Mouse (Mus musculus): ENCODE data around the gene Spon1.
A peak's percentile ranks its signal among the peaks of the same experiment; 100 is the strongest.

Spon1 gene

DNA sequence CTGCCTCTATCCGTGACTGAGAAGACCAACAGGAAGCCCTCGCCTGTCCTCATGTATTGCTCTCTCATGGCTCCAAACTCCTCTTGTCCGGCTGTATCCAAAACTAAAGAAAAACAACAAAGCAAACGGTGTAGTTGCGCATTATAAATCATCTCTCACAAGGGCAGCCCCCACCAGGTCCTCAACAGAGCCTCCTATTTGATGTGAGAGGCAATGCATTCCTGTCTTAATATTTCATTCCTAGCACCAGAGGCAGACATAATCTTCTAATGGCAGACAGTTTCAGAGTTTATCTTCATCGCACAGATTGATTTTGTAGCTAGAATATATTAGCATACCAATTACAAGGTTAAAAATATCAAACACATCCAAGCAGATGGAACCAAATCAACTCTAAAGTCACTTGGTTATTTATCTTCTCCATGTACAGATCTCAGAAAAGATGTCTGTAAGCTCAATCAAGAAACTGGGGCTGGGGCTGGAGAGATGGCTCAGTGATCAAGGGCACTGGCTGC lies 293.2 kb downstream of the Spon1 start:
- DNase-seq (ENCODE audit: low spot score in 2 of 2) = no peak

DNA sequence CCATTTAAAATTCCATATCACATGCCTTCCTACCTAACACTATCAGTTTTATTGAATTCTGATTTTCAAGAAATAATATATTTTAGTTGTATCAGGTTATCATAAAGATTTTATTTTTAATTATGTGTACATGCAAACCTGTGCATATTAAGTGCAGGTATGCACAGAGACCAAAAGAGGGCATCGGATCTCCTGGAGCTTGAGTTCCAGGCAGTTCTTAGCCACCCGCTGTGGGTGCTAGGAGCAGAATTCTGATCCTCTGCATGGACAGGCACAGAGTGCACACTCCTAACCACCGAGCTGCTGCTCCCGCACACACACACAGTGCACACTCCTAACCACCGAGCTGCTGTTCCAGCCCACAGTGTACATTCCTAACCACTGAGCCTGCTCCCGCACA lies 294.6 kb downstream of the Spon1 start:
- no peak for DNase-seq (ENCODE audit: low spot score in 2 of 2)

DNA sequence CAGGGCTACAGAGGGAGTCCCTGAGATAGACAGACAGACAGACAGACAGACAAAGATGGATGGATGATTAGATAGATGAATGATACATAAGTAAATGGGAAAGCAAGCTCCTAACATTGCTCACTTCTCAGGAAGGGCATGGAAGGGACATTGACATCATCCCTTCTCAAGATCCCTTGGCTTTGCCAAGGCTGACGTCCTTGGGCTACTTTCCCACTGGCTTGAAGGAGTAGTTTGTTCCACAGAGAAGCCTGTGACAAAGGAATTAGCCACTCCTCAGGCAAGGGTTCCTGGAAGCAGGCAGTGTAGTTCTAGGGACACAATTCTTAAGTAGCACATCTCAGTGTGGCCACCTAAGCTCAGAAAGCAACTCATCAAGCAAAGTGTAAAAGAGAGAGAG lies 296.7 kb downstream of the Spon1 start:
- no peak for DNase-seq (ENCODE audit: low spot score in 2 of 2)

DNA sequence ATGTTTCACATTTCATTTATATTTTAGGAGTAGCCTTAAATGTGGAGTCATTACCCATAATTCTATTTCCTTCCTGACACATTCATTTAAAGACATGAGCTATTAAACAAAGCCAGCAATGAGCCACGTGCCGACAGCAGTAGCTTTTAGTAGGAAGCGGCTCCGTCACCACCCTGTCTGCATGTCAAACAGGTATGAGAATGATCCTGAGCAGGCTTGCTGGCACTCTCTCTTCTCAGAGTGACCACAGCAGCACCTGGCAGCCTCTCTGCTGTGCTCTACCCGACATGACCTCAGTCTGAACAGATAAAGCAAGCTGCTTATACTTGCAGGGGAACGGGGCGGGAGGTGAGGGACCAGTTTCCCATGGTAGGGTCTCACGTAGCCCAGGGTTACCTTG lies 297.7 kb downstream of the Spon1 start:
- DNase-seq (ENCODE audit: low spot score in 2 of 2) = no peak

DNA sequence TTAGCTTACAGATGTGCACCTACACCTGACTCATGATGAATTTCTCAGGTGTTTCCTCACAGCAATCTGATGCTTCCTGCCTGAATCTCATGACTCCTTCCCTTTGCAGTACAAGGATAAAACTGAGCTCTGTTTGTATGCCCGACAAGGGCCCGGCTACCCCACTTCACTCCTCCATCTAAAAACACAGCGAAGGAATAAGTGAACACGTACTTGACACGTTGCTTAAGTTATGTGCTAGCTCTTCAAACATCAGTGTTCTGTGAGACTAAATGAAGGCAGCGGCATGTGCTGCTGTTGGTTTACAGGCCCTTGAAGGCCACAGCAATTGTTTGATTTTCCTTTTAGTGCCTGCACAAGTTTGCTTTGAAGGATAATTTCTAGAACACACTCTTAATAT lies 298.2 kb downstream of the Spon1 start:
- DNase-seq (ENCODE audit: low spot score in 2 of 2) = no peak

DNA sequence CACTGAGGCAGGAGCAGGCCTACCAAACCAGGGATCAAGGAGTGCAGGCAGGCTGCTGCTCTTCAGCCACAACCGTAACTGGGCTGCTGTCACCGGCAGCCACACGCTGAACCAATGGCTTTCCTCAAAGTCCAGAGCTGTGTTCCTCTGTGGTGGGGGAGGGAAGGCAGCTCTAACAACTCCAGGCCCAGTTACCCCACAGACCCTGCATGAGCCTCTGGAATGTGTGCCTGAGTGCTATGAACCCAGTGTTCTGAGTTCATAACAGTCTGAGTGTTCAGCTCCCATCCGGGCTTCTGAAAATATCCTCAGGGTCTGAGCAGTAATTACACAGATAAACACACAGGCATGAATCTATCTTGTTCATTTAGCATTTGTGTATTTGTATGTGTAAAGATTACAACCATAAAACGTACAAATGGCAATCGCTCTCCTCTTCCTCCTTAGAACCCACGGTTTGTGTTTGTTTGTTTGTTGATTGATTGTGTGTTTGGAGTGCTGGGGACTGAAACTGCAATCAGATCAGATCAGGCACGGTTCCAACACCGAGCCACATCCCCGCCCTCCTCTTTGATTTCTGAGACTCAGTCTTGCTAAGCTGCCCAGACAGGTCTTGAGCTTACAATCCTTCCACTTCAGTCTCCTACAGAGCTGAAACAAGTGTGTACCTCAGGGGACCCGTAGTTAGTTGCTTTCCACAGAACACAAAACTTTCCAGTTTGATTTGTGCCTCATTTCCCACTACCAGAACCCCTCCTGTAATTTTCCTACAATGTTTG lies 299.8 kb downstream of the Spon1 start:
- DNase-seq (ENCODE audit: low spot score in 2 of 2) = no peak

DNA sequence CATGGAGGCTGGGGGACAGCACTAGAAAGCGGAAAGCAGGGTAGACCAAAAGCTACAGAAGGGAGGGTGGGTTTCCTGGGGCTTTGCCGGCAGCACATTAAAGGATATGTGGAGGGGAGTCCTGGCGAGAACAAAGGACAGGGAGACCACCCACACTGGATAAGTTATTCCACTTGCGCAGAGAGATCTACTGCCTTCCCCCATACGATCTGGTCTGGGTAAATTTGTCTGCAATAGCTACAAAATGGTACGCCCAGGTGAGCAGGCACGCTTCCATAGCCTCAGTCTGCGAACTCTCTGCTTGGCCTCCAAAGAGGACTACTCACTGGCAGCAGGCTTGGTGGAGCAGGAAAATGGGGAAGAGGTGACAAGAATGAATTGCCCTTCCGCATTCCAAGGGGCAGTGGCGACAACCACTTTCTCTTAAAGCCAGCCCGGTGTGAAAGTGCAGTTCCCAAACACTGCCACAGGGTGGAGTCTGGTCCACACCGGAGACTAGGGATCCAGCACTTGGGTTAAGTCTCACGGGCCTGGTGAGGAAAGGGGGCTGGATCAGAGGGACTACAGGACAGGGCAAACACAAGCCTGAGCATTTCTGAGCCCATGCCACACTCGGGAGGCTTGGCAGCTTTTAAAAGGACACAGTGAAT lies 300.9 kb downstream of the Spon1 start:
- DNase-seq (ENCODE audit: low spot score in 2 of 2) = peak; percentile 89 to 90

DNA sequence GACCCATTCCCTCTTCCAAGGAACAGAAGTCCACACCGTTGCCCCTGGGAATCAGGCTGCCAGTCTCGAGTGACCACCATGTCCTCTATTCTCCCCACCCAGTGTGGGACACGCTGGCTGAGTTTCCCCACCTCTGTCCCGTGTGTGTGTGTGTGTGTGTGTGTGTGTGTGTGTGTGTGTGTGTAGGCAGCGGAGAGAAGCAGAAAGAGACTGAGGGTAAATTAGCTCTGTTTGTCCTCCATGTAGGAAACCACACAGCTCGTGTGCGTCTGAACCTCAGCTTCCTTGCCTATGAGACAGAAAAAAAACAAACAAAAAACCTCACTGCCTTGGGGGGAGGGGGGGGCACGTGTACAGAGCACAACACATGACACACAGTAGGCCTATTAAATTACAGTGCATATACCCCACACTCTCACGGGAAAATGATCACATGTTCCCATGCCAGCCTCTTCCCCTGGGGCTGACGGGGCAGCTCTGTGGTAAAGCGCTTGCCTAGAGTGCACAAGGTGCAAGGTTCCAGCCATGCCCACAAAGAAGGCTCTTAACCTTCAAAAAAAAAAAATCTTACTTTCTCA lies 303.2 kb downstream of the Spon1 start:
- DNase-seq (ENCODE audit: low spot score in 2 of 2) = no peak

DNA sequence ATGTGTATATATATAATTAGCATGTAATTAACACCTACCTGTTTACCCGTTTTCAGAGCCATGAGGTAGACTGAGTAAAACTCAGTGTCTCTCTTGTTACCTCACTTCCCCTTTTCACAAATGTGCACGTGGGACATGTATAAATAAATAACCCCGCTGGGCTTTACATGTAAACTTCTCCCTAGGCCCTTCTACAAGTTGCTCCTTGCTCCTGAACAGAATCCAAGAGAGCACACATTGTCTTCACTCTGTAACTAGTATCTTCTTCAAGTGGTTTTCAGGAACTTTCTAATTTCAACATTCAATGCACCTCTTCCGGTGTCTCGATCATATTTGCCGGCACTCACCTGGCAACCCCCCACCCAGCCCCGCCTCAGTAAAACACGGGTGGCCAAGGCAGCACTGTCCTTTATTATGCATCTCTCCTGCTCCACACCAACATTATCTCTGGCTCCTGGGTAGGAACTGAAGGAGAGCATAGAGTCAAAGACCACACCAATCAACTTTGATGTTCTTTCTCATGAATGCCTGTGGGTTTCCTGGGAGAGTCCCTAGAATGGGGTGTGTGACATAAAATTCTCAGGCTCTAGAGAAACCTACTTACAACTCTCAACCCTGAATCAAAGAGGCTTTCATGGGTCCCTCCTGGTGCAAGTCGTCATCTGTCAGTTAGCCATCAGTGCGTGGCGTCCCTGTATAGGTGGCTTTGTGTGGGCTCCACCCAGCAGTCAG lies 304.1 kb downstream of the Spon1 start:
- DNase-seq (ENCODE audit: low spot score in 2 of 2) = no peak

DNA sequence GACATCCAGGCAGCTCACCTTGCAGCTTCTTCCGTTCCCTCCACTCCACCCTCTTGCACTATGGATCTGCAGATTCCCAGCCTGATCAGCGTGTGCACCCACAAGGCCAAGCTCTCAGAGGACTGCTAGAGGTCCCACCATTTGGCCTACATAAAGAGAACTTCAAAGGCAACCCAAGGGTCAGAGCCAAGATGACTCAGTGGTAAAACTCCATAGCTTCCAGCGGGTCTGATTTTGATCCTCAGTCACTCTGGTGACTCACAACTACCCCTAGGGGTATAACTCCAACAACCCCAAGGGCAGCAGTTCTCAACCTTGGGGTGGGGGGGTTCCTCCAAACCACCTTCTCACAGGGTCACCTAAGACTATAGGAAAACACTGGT lies 304.7 kb downstream of the Spon1 start:
- no peak for DNase-seq (ENCODE audit: low spot score in 2 of 2)

DNA sequence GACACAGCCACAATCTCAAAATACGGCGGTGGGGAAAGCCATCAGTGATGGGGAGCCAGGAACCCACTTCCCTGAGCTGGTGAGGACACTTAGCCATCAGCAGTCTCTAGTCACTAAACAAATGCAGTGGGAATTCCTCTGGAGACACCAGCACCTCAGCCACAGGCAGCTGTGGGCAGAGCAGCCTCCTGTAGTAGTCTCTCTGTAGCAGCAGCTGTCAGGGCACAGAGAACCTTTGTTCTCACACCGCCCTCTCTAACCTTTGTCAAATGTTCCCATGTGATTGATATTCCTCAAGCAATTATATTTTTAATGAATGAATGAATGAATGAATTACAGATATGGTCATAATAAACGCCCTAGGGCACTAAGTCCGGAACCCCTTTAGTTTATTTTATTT lies 305.6 kb downstream of the Spon1 start:
- no peak for DNase-seq (ENCODE audit: low spot score in 2 of 2)

DNA sequence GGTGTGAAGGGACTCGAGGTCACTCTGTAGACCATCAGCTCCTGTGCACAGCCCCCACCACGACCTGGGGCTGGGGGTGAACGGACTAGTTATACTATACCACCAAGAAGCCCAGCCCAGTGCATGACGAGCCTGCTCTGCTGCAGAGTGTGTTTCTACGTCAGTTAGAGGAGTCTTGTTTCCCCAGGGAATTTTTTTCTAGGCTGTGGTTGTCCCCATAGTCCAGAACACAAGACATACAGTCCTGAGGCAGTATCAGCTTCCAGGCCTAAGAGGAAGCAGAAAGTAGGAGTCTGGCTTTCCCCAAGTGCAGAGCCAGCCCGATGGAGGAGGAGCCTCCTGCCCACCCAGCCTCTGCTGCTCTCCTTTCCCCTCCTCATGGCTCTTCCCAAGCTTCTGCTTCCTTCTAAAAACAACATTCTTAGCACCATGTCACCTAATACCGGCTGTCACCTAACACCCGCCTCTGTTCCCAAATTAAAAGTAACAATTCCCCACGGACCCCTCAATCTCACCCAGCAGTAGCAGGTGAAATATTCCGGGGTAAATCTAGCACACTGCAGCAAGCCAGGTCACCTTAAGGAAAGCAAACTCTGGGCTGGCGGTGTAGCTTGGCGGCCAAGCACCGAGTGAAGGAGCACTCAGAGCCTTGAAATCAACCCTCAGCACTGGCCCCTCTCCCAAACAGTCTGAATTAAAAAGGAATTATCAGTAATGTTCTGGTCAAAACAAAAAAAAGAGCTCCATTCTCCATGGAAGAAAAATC lies 306.2 kb downstream of the Spon1 start:
- peak in 1 of 2 experiments; percentile 41 for DNase-seq (ENCODE audit: low spot score in 2 of 2)

DNA sequence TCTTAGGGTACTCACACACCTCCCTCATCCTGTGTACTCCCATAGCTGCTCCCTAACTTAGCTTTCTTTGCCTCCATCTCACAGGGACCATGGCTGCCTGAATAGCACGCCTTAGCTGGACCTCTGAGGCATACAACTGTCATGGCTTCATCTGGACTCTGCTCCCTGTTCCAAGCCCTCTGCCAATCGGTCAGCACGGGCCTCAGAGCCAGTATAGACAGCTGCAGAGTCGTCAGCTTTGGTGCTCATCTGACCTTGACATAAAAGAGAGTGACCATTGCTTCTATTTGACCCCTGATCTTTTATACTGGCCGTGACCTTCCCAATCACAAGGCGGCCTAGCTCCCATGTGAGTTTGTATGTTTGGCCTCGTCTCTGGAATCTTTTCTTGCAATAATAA lies 308.3 kb downstream of the Spon1 start:
- DNase-seq (ENCODE audit: low spot score in 2 of 2) = no peak

DNA sequence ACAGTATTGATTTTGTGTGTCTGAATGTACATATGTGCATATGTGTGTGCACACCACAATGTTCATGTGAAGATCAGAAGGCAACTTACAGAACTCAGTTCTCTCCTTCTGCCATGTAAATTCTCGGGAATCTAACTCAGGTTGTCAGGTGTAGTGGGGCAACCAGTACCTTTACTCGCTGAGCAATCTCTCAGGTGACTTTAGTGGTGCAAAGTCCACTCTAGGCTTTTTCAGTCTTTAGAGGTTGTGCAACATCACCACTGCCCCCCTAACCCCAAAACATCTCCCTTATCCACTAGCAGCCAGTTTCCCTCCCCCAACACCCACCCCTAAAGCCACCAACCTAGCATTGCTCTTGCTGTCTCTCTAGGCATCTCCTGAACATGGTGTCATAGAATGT lies 308.8 kb downstream of the Spon1 start:
- DNase-seq (ENCODE audit: low spot score in 2 of 2) = no peak

DNA sequence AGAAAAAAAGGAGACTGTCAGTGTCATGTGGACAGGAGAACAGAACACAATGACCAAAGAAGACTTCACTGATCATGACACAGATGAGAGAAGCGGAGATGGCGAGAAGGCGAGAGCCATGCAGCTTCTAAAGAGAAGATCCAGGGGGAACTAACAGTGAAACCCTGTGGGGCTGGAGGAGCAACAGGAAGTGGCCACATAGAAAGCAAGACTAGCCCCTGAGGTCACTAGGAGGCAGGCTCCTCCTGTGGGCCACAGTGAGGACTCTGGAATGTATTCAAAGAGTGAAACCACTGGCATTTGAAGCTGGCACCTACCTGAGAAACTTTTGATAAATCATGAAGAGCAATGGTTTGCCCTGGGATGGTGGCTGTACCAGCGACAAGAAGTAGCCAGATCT lies 313.5 kb downstream of the Spon1 start:
- no peak for DNase-seq (ENCODE audit: low spot score in 2 of 2)

DNA sequence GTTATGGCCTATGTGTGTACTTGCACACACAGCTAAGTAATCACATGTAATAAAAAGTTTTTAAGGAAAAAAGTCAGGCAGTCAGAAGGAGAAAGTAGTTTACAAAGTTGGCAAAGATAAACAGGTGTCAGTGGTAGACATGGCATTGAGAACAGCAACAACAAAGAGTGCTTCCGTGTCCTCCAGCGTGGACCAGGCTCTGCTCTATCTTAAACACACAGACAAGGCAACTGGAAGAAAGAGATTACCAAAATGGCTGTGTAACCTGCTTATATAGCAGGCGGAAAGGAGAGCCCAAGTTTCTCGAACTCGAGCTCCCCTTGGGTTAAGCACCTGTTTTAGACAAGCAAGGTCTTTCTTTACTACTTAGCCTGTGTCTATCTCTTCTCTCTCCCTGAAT lies 314.5 kb downstream of the Spon1 start:
- no peak for DNase-seq (ENCODE audit: low spot score in 2 of 2)

DNA sequence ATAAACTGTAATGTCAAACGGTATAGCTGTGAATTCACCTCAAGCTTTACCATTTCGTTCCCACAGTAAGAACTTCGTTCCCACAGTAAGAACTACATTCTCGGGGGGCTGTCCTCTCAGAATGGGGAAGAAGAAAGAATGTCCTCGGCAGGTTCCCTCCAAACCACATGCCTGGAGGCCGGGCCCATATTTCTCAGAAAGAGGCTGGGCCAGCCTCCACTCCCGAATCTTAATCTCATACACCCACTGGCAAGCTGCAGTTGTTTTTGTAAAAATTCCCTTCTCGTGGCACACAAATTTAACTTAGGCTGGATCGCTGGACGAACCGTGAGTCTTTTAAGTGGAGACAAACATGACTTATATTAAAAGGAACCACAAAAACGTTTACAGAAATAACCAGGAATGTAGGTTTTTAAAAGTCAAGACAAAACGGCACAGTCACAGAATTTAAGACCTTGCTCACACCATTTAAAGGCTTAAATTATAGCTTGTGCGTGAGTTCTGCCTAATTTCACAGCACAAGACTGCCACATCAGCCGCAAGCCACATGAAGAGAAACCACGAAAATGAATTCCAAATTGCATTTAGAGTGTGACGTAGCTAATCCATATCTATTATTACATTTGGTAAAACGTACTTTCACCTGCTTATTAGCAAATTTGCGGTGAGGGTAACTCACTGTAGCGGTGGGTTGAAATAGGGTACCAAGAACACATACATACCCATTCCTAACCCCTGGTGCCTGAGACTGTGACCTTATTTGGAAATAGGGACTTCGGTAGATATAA lies 316.0 kb downstream of the Spon1 start:
- DNase-seq (ENCODE audit: low spot score in 2 of 2) = peak in 1 of 2 experiments; percentile 50

DNA sequence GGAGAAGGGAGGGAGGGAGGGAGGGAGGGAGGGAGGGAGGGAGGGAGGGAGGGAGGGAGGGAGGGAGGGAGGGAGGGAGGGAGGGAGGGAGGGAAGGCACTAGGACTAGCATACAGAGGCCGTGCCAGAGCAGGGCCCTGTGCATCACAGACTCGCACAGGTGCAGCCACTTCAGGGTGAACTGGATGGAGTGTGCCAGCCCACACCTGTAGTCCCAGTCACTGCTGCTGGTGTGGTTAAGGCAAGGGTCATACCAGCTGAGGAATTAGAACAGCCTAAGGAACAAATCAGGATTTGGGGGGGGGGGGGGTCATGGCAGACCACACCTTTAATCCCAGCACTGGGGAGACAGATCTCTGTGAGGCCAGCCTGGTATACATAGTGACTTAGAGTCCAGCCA lies 317.3 kb downstream of the Spon1 start:
- no peak for DNase-seq (ENCODE audit: low spot score in 2 of 2)

DNA sequence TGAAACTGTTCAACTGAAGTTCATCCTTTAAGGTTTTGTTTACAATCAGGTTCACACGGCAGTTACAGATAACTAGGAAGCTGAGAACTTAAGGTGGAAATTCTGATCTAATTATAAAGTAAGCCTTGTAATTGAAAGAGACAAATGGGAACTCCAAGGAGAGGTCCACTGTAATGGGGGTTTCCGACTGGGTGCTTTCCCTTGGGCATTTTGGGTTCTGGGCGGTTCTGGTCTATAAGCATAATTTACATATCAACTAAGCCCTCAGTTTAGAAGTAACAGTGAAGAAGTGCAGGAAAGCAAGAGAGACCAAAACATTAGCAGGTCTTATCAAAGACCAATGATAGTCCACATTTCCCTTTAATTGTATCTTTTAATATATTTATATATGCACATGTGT lies 318.0 kb downstream of the Spon1 start:
- no peak for DNase-seq (ENCODE audit: low spot score in 2 of 2)

DNA sequence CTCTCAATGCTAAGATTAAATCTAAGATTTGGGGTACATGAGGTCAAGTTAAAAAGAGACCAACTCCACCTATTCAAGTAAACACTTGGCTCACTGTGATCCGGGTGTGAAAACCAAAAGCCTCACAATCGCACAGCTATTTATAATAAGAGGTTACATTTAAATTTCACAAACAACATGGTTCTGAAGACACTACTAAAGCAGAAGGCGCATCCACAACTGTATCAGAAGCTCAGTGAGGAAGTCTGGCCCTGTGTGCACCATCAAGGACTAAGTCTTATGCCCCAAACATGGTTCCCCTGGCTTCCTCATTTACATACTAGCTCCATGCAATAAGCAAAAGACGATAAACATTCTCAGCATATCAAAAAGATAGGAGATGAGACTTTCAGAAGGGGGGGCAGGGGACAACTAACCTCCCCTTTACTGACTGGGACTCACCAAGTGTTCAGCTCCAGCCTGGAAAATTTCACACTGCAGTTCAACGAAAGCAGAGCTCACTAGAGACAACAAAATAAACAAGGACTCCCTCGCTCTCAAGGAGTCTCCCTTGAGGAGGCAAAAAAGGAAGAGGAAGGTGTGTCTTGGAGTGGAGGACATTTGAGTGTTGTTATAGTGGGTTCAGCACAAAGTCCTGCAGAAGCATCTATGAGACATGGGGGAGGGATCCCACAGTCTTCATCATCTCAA lies 320.4 kb downstream of the Spon1 start:
- no peak for DNase-seq (ENCODE audit: low spot score in 2 of 2)
